Mouse (Mus musculus) frontal cortex, adult 2 months (tissue): ENCODE results near the gene Acadvl. TPM values are rescaled to one million over a fixed set of nuclear protein-coding genes. Genes with fewer than 3 reads are reported as not detected.

Experiments used
- polyA plus RNA-seq: library from polyadenylated mRNA; depleted of rRNA; stranded (reverse); fragments of >200 nt; gene quantifications from 2 replicates; pipeline ENCODE4 v1.2.3, GENCODE M21; 2012; rRNA removed

Gene Acadvl
- polyA plus RNA-seq, 1 experiment: 74.0 TPM

Other genes with a start within 250 kb of the Acadvl start
- 45.7 and 51.4 TPM in 2 replicates for gene Zbtb4, start 249.5 kb downstream of the Acadvl start, polyA plus RNA-seq
- gene Chrnb1, start 219.5 kb downstream of the Acadvl start, polyA plus RNA-seq: 1.4 and 1.9 TPM in 2 replicates
- 18.4 and 22.0 TPM in 2 replicates for gene Fgf11, start 213.6 kb downstream of the Acadvl start, polyA plus RNA-seq
- 0.48 and 0.62 TPM in 2 replicates for gene Tmem102, start 209.8 kb downstream of the Acadvl start, polyA plus RNA-seq
- gene Gm39566, start 200.1 kb downstream of the Acadvl start, polyA plus RNA-seq: not detected in 2 replicates
- gene Spem2, start 196.9 kb downstream of the Acadvl start, polyA plus RNA-seq: not detected in 2 replicates
- 0.42 and 0.58 TPM in 2 replicates for gene Spem1, start 193.2 kb downstream of the Acadvl start, polyA plus RNA-seq
- 116 and 125 TPM in 2 replicates for gene Nlgn2, start 177.6 kb downstream of the Acadvl start, polyA plus RNA-seq
- gene Tmem256, start 176.9 kb downstream of the Acadvl start, polyA plus RNA-seq: 183 and 212 TPM in 2 replicates
- gene Plscr3, start 169.0 kb downstream of the Acadvl start, polyA plus RNA-seq: 33.6 and 37.6 TPM in 2 replicates
- gene Tnk1, start 156.7 kb downstream of the Acadvl start, polyA plus RNA-seq: 0.14 and 0.17 TPM in 2 replicates
- not detected in 2 replicates for gene Tmem95, start 137.4 kb downstream of the Acadvl start, polyA plus RNA-seq
- 1.6 and 1.8 TPM in 2 replicates for gene Kctd11, start 134.0 kb downstream of the Acadvl start, polyA plus RNA-seq
- gene Acap1, start 119.9 kb downstream of the Acadvl start, polyA plus RNA-seq: 0.24 and 0.27 TPM in 2 replicates
- 0.67 and 1.00 TPM in 2 replicates for gene 2810408A11Rik, start 114.4 kb downstream of the Acadvl start, polyA plus RNA-seq
- gene Neurl4, start 114.3 kb downstream of the Acadvl start, polyA plus RNA-seq: 98.0 and 101 TPM in 2 replicates
- gene Gps2, start 101.5 kb downstream of the Acadvl start, polyA plus RNA-seq: 64.6 and 69.0 TPM in 2 replicates
- gene Eif5a, start 93.5 kb downstream of the Acadvl start, polyA plus RNA-seq: 630 and 714 TPM in 2 replicates
- gene Ybx2, start 79.6 kb downstream of the Acadvl start, polyA plus RNA-seq: 20.1 and 20.6 TPM in 2 replicates
- 1.4 and 2.1 TPM in 2 replicates for gene Slc2a4, start 67.2 kb downstream of the Acadvl start, polyA plus RNA-seq
- gene Cldn7, start 50.6 kb downstream of the Acadvl start, polyA plus RNA-seq: 0.10 and 0.34 TPM in 2 replicates
- gene Ctdnep1, start 34.3 kb downstream of the Acadvl start, polyA plus RNA-seq: 117 and 133 TPM in 2 replicates
- gene Elp5, start 32.9 kb downstream of the Acadvl start, polyA plus RNA-seq: 118 and 119 TPM in 2 replicates
- 291 and 371 TPM in 2 replicates for gene Gabarap, start 24.3 kb downstream of the Acadvl start, polyA plus RNA-seq
- 38.9 and 42.2 TPM in 2 replicates for gene Phf23, start 19.6 kb downstream of the Acadvl start, polyA plus RNA-seq
- gene Dvl2, start 14.8 kb downstream of the Acadvl start, polyA plus RNA-seq: 34.9 and 35.3 TPM in 2 replicates
- 697 and 762 TPM in 2 replicates for gene Dlg4, start 1.5 kb upstream of the Acadvl start, polyA plus RNA-seq
- 2.4 and 3.6 TPM in 2 replicates for gene Asgr1, start 38.7 kb upstream of the Acadvl start, polyA plus RNA-seq
- gene Asgr2, start 77.2 kb upstream of the Acadvl start, polyA plus RNA-seq: 0.18 and 0.46 TPM in 2 replicates
- gene Mgl2, start 114.9 kb upstream of the Acadvl start, polyA plus RNA-seq: 0.42 and 0.92 TPM in 2 replicates
- gene Clec10a, start 140.8 kb upstream of the Acadvl start, polyA plus RNA-seq: 0.90 and 2.4 TPM in 2 replicates
- gene Slc16a11, start 197.3 kb upstream of the Acadvl start, polyA plus RNA-seq: 45.9 and 48.3 TPM in 2 replicates
- 5.5 and 7.7 TPM in 2 replicates for gene Slc16a13, start 205.7 kb upstream of the Acadvl start, polyA plus RNA-seq
- gene Bcl6b, start 214.4 kb upstream of the Acadvl start, polyA plus RNA-seq: 1.5 and 1.9 TPM in 2 replicates
- gene 0610010K14Rik, start 222.5 kb upstream of the Acadvl start, polyA plus RNA-seq: 73.4 and 85.4 TPM in 2 replicates
- gene Gm21988, start 224.4 kb upstream of the Acadvl start, polyA plus RNA-seq: 10.7 and 11.8 TPM in 2 replicates
- 321 and 335 TPM in 2 replicates for gene Rnasek, start 224.4 kb upstream of the Acadvl start, polyA plus RNA-seq
- gene Alox12, start 239.9 kb upstream of the Acadvl start, polyA plus RNA-seq: 3.5 and 4.0 TPM in 2 replicates